Mouse (Mus musculus) hindbrain, embryonic 14.5 days (tissue): ENCODE measurements at regions not wholly inside any gene's neighbourhood (a gene's known extent, or its start where the extent isn't known, plus 50 kb on each side); places are given as distances from the start of the nearest gene placed in this dataset.
A peak's percentile ranks its signal among the peaks of the same experiment; 100 is the strongest.
"Not testable (repeated sequence)": the region's sequence is repeated elsewhere in the genome, so short reads cannot be mapped to it uniquely, and the experiment has no call there.

ENCODE experiments used
- ATAC-seq: fragments of 200-750 bp; cut with Nextera tagmentation; 2 replicates; pipeline ENCODE4 v1.8.0; 2017; ENCODE audit warnings: moderate number of reproducible peaks, mild to moderate bottlenecking, moderate TSS enrichment, moderate library complexity; ENCODE audit not compliant: low FRiP score
- DNase-seq: peaks from one replicate; pipeline ENCODE4 v3.0.0-alpha.2; 2015; ENCODE audit warnings: low spot score
- H3K27ac ChIP-seq: fragments of 300-500 bp; sonication (generic); 2 replicates; pipeline ENCODE4 v1.5.1; 2014; ENCODE audit warnings: mild to moderate bottlenecking, moderate library complexity
- H3K27me3 ChIP-seq: fragments of 300-500 bp; sonication (generic); 2 replicates; pipeline ENCODE4 v1.6.1; 2014; ENCODE audit warnings: mild to moderate bottlenecking, low read length, mixed read lengths; ENCODE audit not compliant: control insufficient read depth, insufficient read depth
- H3K36me3 ChIP-seq: fragments of 300-500 bp; sonication (generic); replicated peaks from 2 replicates; pipeline ENCODE4 v1.6.1; 2014; ENCODE audit not compliant: control insufficient read depth, insufficient read depth
- H3K4me1 ChIP-seq: fragments of 300-500 bp; sonication (generic); replicated peaks from 2 replicates; pipeline ENCODE4 v1.6.1; 2014; ENCODE audit warnings: antibody characterized with exemption, low read length, mixed read lengths; ENCODE audit not compliant: control insufficient read depth, insufficient read depth
- H3K4me2 ChIP-seq: fragments of 300-500 bp; sonication (generic); replicated peaks from 2 replicates; pipeline ENCODE4 v1.6.1; 2014; ENCODE audit warnings: mild to moderate bottlenecking, moderate library complexity
- H3K4me3 ChIP-seq: fragments of 300-500 bp; sonication (generic); replicated peaks from 2 replicates; pipeline ENCODE4 v1.5.1; 2014; ENCODE audit warnings: mild to moderate bottlenecking, low read length
- H3K9ac ChIP-seq: fragments of 300-500 bp; sonication (generic); 2 replicates; pipeline ENCODE4 v1.6.1; 2014
- H3K9me3 ChIP-seq: fragments of 300-500 bp; sonication (generic); 2 replicates; pipeline ENCODE4 v1.6.1; 2016; ENCODE audit warnings: low read length; ENCODE audit not compliant: control insufficient read depth
- WGBS: fragments of 180-500 bp; shearing (Covaris S2); extraction: QIAGEN DNeasy Blood & Tissue Kit; methylation state at CpG from one replicate; pipeline ENCODE4 v1.1.7; 2014; 5-methylcytosine and 5-hydroxymethylcytosine counted together

GRCm38 (mm10) chr9:5575072-5575471 lies 229.8 kb downstream of the Casp12 start:
- H3K27me3 ChIP-seq: no peaks in the 10 kb centered on the region
- no peaks in the 10 kb centered on the region for H3K9me3 ChIP-seq
- 96% methylated on average over 1 of the region's 1 CpGs for WGBS
- no peak for ATAC-seq
- H3K36me3 ChIP-seq: no peaks in the 10 kb centered on the region
- DNase-seq: no peak
- no peaks in the 10 kb centered on the region for H3K4me1 ChIP-seq
- no peak overlapping the region for H3K4me3 ChIP-seq
- H3K9ac ChIP-seq: no peak overlapping the region
- H3K4me2 ChIP-seq: no peak overlapping the region
- H3K27ac ChIP-seq: no peak overlapping the region

GRCm38 (mm10) chr9:5578168-5578567 lies 232.9 kb downstream of the Casp12 start:
- not testable (repeated sequence) for ATAC-seq, H3K9ac ChIP-seq, DNase-seq, H3K27ac ChIP-seq, H3K27me3 ChIP-seq, H3K36me3 ChIP-seq, H3K4me3 ChIP-seq, H3K9me3 ChIP-seq, H3K4me1 ChIP-seq, H3K4me2 ChIP-seq
- WGBS: 87% methylated on average over 11 of the region's 11 CpGs

- no peaks in the 10 kb centered on the region for H3K4me1 ChIP-seq
- no peak overlapping the region for H3K4me3 ChIP-seq
- ATAC-seq: no peak
- no peak overlapping the region for H3K9ac ChIP-seq
- no peaks in the 10 kb centered on the region for H3K9me3 ChIP-seq
- H3K27me3 ChIP-seq: no peaks in the 10 kb centered on the region
- WGBS: 41% methylated on average over 3 of the region's 3 CpGs
- H3K27ac ChIP-seq: no peak overlapping the region
- H3K4me2 ChIP-seq: no peak overlapping the region
- H3K36me3 ChIP-seq: no peaks in the 10 kb centered on the region
- DNase-seq: no peak
Measured at GRCm38 (mm10) chr9:5595891-5596635, 250.8 kb downstream of the Casp12 start.

- no peak overlapping the region for H3K9ac ChIP-seq
- no peaks in the 10 kb centered on the region for H3K9me3 ChIP-seq
- H3K4me3 ChIP-seq: no peak overlapping the region
- DNase-seq: no peak
- no peaks in the 10 kb centered on the region for H3K27me3 ChIP-seq
- H3K27ac ChIP-seq: no peak overlapping the region
- H3K4me1 ChIP-seq: no peaks in the 10 kb centered on the region
- ATAC-seq: no peak
- no peaks in the 10 kb centered on the region for H3K36me3 ChIP-seq
- WGBS: 58% methylated on average over 1 of the region's 1 CpGs
- no peak overlapping the region for H3K4me2 ChIP-seq
Measured at GRCm38 (mm10) chr9:5604019-5604418, 258.8 kb downstream of the Casp12 start.

GRCm38 (mm10) chr9:5605015-5605414 lies 259.8 kb downstream of the Casp12 start:
- Histone ChIP-seq H3K4me2 (no peak overlapping the region), H3K36me3 (no peaks in the 10 kb centered on the region), H3K9me3 (no peaks in the 10 kb centered on the region), H3K9ac (no peak overlapping the region), H3K4me1 (no peaks in the 10 kb centered on the region), H3K4me3 (no peak overlapping the region), H3K27me3 (no peaks in the 10 kb centered on the region), H3K27ac (no peak overlapping the region)
- ATAC-seq (no peak), DNase-seq (no peak)

GRCm38 (mm10) chr9:5616725-5617124 lies 271.5 kb downstream of the Casp12 start:
- no peak for DNase-seq
- WGBS: 95% methylated on average over 17 of the region's 17 CpGs
- Histone ChIP-seq H3K27ac (no peak overlapping the region), H3K27me3 (no peaks in the 10 kb centered on the region), H3K9ac (no peak overlapping the region), H3K36me3 (no peaks in the 10 kb centered on the region), H3K4me2 (no peak overlapping the region), H3K4me1 (no peaks in the 10 kb centered on the region), H3K9me3 (no peaks in the 10 kb centered on the region), H3K4me3 (no peak overlapping the region)
- ATAC-seq: no peak

- Histone ChIP-seq H3K36me3 (no peaks in the 10 kb centered on the region), H3K27me3 (no peaks in the 10 kb centered on the region), H3K4me1 (no peaks in the 10 kb centered on the region), H3K9me3 (no peaks in the 10 kb centered on the region), H3K4me2 (no peak overlapping the region), H3K9ac (no peak overlapping the region), H3K27ac (no peak overlapping the region), H3K4me3 (no peak overlapping the region)
- ATAC-seq: no peak
- DNase-seq: no peak
- WGBS: 79% methylated on average over 2 of the region's 2 CpGs
Measured at GRCm38 (mm10) chr9:5623396-5623795, 278.2 kb downstream of the Casp12 start.

- Histone ChIP-seq H3K4me2 (no peak overlapping the region), H3K4me1 (no peaks in the 10 kb centered on the region), H3K27ac (no peak overlapping the region), H3K36me3 (no peaks in the 10 kb centered on the region), H3K9ac (no peak overlapping the region), H3K9me3 (no peaks in the 10 kb centered on the region), H3K27me3 (no peaks in the 10 kb centered on the region), H3K4me3 (no peak overlapping the region)
- no peak for ATAC-seq
- DNase-seq: no peak
- 82% methylated on average over 1 of the region's 1 CpGs for WGBS
Measured at GRCm38 (mm10) chr9:5627521-5627920, 282.3 kb downstream of the Casp12 start.

- H3K27ac ChIP-seq: no peak overlapping the region
- H3K4me3 ChIP-seq: no peak overlapping the region
- H3K9me3 ChIP-seq: no peaks in the 10 kb centered on the region
- no peaks in the 10 kb centered on the region for H3K27me3 ChIP-seq
- no peaks in the 10 kb centered on the region for H3K36me3 ChIP-seq
- DNase-seq (no peak), ATAC-seq (no peak)
- H3K4me2 ChIP-seq: no peak overlapping the region
- no peaks in the 10 kb centered on the region for H3K4me1 ChIP-seq
- H3K9ac ChIP-seq: no peak overlapping the region
- WGBS: 48% methylated on average over 3 of the region's 3 CpGs
Measured at GRCm38 (mm10) chr9:5634461-5634953, 289.3 kb downstream of the Casp12 start.

- no peaks in the 10 kb centered on the region for H3K36me3 ChIP-seq
- H3K4me1 ChIP-seq: no peaks in the 10 kb centered on the region
- no peak overlapping the region for H3K4me2 ChIP-seq
- no peaks in the 10 kb centered on the region for H3K9me3 ChIP-seq
- peak; percentile 75; the same call in 1 of the 2 replicates for ATAC-seq
- H3K27me3 ChIP-seq: no peaks in the 10 kb centered on the region
- WGBS: 30% methylated on average over 1 of the region's 1 CpGs
- H3K9ac ChIP-seq: no peak overlapping the region
- peak; percentile 72 for DNase-seq
- no peak overlapping the region for H3K27ac ChIP-seq
- H3K4me3 ChIP-seq: no peak overlapping the region
Measured at GRCm38 (mm10) chr9:5634969-5635368, 289.7 kb downstream of the Casp12 start.
